Mouse (Mus musculus) stomach, postnatal 0 days (tissue): ENCODE measurements around the gene Hdac1.

Experiments
- CTCF ChIP-seq: IDR thresholded peaks from 2 replicates; pipeline ENCODE4 v1.5.1; 2016; ENCODE audit warnings: antibody characterized with exemption, low read depth, mild to moderate bottlenecking, moderate library complexity
- EP300 ChIP-seq: optimal IDR thresholded peaks from 2 replicates; pipeline ENCODE3; 2016; ENCODE audit warnings: antibody characterized with exemption

- TF ChIP-seq CTCF (no peak), EP300 (no peak)
Observed at GRCm38 (mm10) chr4:129525889-129526288, 16.6 kb downstream of the Hdac1 start.
